Mouse (Mus musculus): ENCODE data around the gene Zfp740.

DNA sequence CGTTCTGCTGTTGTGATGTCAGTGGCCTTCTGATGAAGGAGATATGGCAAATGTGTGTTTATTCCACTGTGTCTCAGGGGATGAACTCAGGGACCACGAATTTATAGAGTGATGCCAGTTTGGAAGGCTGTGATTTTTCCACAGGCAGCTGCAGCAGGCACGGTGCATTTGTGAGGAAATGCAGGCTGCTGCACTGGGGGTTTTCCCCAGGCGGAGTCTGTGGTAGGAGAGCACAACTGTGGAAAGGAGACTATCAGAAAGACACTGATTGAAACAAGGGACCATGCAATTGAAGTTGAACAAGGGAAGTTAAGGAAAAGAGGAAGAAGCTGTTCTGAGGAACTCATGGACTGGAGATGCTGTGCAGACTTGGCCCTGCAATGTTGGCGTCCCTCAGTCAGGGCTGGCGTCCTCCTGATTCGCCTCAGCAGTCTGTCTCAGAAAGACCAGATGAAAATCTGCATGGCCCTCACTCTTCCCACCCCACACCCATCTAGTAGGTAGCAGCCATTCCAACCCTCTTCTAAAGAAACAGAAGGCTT lies 10.7 kb upstream of the Zfp740 start:
- TF ChIP-seq EP300 (IDR thresholded peaks at IDR 0.05; ENCODE audit: low read depth) (no peak), CTCF (IDR thresholded peaks at IDR 0.05; ENCODE audit: low read depth) (no peak)

Data from liver, postnatal 0 days (tissue).